Comparison of ENCODE assay signal across 15 mouse cellular contexts in genomic region chr15:10399795-10400194, GRCm38 (mm10). TPM values are rescaled to one million over a fixed set of nuclear protein-coding genes. Genes with fewer than 3 reads are reported as not detected.
DNase-seq lines count a peak whose midpoint lies in the region; ATAC-seq lines count a peak whose summit lies in the region.
"Had no signal": no experiment of that assay in that cellular context is flagged by ENCODE, and none has a peak within 500 bp of the region (broad histone marks: within the 10 kb centered on the region; RNA-seq: fewer than 3 reads in every experiment).

No protein-coding gene starts in this region.

- H3K4me2 ChIP-seq in hindbrain, embryonic 13.5 days: no peak overlapping the region
- no peak overlapping the region for H3K4me2 ChIP-seq in hindbrain, embryonic 12.5 days (replicated peaks)
- H3K4me2 ChIP-seq in liver, embryonic 13.5 days: no peak overlapping the region
- H3K4me2 ChIP-seq in midbrain, embryonic 11.5 days: no peak overlapping the region
- H3K4me2 ChIP-seq: forebrain, embryonic 13.5 days; limb, embryonic 15.5 days had no signal

- no peaks in the 10 kb centered on the region for H3K27me3 ChIP-seq in hindbrain, embryonic 13.5 days
- H3K27me3 ChIP-seq in hindbrain, embryonic 12.5 days: no peaks in the 10 kb centered on the region
- no peaks in the 10 kb centered on the region for H3K27me3 ChIP-seq in liver, embryonic 13.5 days
- no peaks in the 10 kb centered on the region for H3K27me3 ChIP-seq in midbrain, embryonic 11.5 days (ENCODE audit: control insufficient read depth, insufficient read depth, low read length)
- H3K27me3 ChIP-seq: forebrain, embryonic 13.5 days; limb, embryonic 15.5 days had no signal

- no peaks in the 10 kb centered on the region for H3K36me3 ChIP-seq in hindbrain, embryonic 13.5 days
- no peaks in the 10 kb centered on the region for H3K36me3 ChIP-seq in hindbrain, embryonic 12.5 days
- H3K36me3 ChIP-seq in liver, embryonic 13.5 days: 0 out of 2 replicates have a peak, but pooled peaks cover 3% of the 10 kb centered on the region
- H3K36me3 ChIP-seq in midbrain, embryonic 11.5 days (ENCODE audit: control insufficient read depth, insufficient read depth, low read length): no peaks in the 10 kb centered on the region
- H3K36me3 ChIP-seq: limb, embryonic 15.5 days had no signal

- H3K27ac ChIP-seq in hindbrain, embryonic 13.5 days: no peak overlapping the region
- H3K27ac ChIP-seq in hindbrain, embryonic 12.5 days: no peak overlapping the region
- H3K27ac ChIP-seq in liver, embryonic 13.5 days: no peak overlapping the region
- H3K27ac ChIP-seq in midbrain, embryonic 11.5 days (ENCODE audit: low read depth, low read length): no peak overlapping the region
- H3K27ac ChIP-seq: forebrain, embryonic 13.5 days; limb, embryonic 15.5 days had no signal

- no peaks in the 10 kb centered on the region for H3K9me3 ChIP-seq in hindbrain, embryonic 13.5 days
- no peaks in the 10 kb centered on the region for H3K9me3 ChIP-seq in hindbrain, embryonic 12.5 days (replicated peaks)
- no peaks in the 10 kb centered on the region for H3K9me3 ChIP-seq in liver, embryonic 13.5 days (replicated peaks)
- H3K9me3 ChIP-seq in midbrain, embryonic 11.5 days (ENCODE audit: control insufficient read depth, low read length): no peaks in the 10 kb centered on the region
- H3K9me3 ChIP-seq: forebrain, embryonic 13.5 days; limb, embryonic 15.5 days had no signal

- 0 out of 2 replicates have a peak, but pooled peaks have one; percentile 36 for ATAC-seq in hindbrain, embryonic 13.5 days (ENCODE audit: low FRiP score)
- ATAC-seq in hindbrain, embryonic 12.5 days (ENCODE audit: low FRiP score): no peak
- ATAC-seq in liver, embryonic 13.5 days (ENCODE audit: low read depth): peak; percentile 91
- no peak for ATAC-seq in midbrain, embryonic 11.5 days (ENCODE audit: low FRiP score)

- WGBS in hindbrain, embryonic 13.5 days: 83% methylated on average over 2 of the region's 2 CpGs
- 74% methylated on average over 2 of the region's 2 CpGs for WGBS in hindbrain, embryonic 12.5 days
- WGBS in liver, embryonic 13.5 days (ENCODE audit: insufficient replicate concordance): 64% methylated on average over 2 of the region's 2 CpGs
- 82% methylated on average over 2 of the region's 2 CpGs for WGBS in midbrain, embryonic 11.5 days

- no peak overlapping the region for H3K9ac ChIP-seq in hindbrain, embryonic 13.5 days
- H3K9ac ChIP-seq in hindbrain, embryonic 12.5 days: no peak overlapping the region
- no peak overlapping the region for H3K9ac ChIP-seq in liver, embryonic 13.5 days
- no peak overlapping the region for H3K9ac ChIP-seq in midbrain, embryonic 11.5 days (ENCODE audit: low read length)
- H3K9ac ChIP-seq: forebrain, embryonic 13.5 days; limb, embryonic 15.5 days had no signal

- intact Hi-C loops in heart, postnatal 36 days (cut with DNase I): no loop called here

- H3K4me1 ChIP-seq in hindbrain, embryonic 13.5 days (replicated peaks): no peaks in the 10 kb centered on the region
- H3K4me1 ChIP-seq in hindbrain, embryonic 12.5 days: no peaks in the 10 kb centered on the region
- H3K4me1 ChIP-seq in liver, embryonic 13.5 days (replicated peaks): no peaks in the 10 kb centered on the region
- H3K4me1 ChIP-seq in midbrain, embryonic 11.5 days (ENCODE audit: control insufficient read depth, insufficient read depth, low read length): no peaks in the 10 kb centered on the region
- H3K4me1 ChIP-seq: forebrain, embryonic 13.5 days; limb, embryonic 15.5 days had no signal

- peak; percentile 95 for DNase-seq in kidney, adult 9 months
- no peak for DNase-seq in liver, embryonic 13.5 days
- DNase-seq in lung, postnatal 36 days: peak; percentile 74
- DNase-seq in embryo, embryonic 9.5 days (ENCODE audit: extremely low spot score): no peak
- DNase-seq in midbrain, embryonic 11.5 days (ENCODE audit: low spot score, missing footprints): no peak
- no peak for DNase-seq in heart, postnatal 36 days
- DNase-seq: gastrocnemius, postnatal 25 days; heart, postnatal 14 days; thymus, postnatal 25 days had no signal

- no peak overlapping the region for H3K4me3 ChIP-seq in hindbrain, embryonic 13.5 days
- H3K4me3 ChIP-seq in hindbrain, embryonic 12.5 days: no peak overlapping the region
- H3K4me3 ChIP-seq in liver, embryonic 13.5 days (replicated peaks): no peak overlapping the region
- H3K4me3 ChIP-seq in midbrain, embryonic 11.5 days (ENCODE audit: low read depth, low read length): no peak overlapping the region
- H3K4me3 ChIP-seq: forebrain, embryonic 13.5 days; limb, embryonic 15.5 days had no signal

RNA-seq across cellular contexts. Expression of gene Agxt2, which starts 41.5 kb away (rescaled TPM):
- polyA plus RNA-seq in hindbrain, embryonic 13.5 days (2015; fragmentation: Nextera tagmentation; extraction: Ambion mirVana): not detected in 2 replicates
- not detected in 2 replicates for polyA plus RNA-seq in hindbrain, embryonic 12.5 days (2016; fragmentation: Nextera tagmentation; extraction: Ambion mirVana)
- polyA plus RNA-seq in liver, embryonic 13.5 days (2015; fragmentation: Nextera tagmentation; extraction: Ambion mirVana): 6.8 and 7.0 TPM in 2 replicates
- not detected in 2 replicates for polyA plus RNA-seq in midbrain, embryonic 11.5 days (2014; fragmentation: Nextera tagmentation; extraction: Ambion mirVana)
- total RNA-seq in heart, postnatal 36 days (2021): not detected
- total RNA-seq: gastrocnemius, postnatal 25 days; heart, postnatal 14 days; layer of hippocampus, postnatal 25 days had no signal
- polyA plus RNA-seq: forebrain, embryonic 13.5 days; limb, embryonic 15.5 days; spleen, adult 2 months had no signal

Comparison
In these comparisons a context has a peak if more than half of its experiments do, and no peak if none do; other contexts are left out.
1. ATAC-seq: peak in hindbrain, embryonic 13.5 days (single experiment) and liver, embryonic 13.5 days (single experiment); none in hindbrain, embryonic 12.5 days (single experiment) and midbrain, embryonic 11.5 days (single experiment).
2. DNase-seq: peak in kidney, adult 9 months (single experiment) and lung, postnatal 36 days (single experiment); none in liver, embryonic 13.5 days (single experiment), embryo, embryonic 9.5 days (single experiment), midbrain, embryonic 11.5 days (single experiment) and heart, postnatal 36 days (0 of 2).